Mouse (Mus musculus) heart, postnatal 0 days (tissue): ENCODE measurements around the gene Mff.

ENCODE experiments used
- CTCF ChIP-seq: IDR thresholded peaks from 2 replicates; pipeline ENCODE4 v1.5.1; 2016; ENCODE audit warnings: antibody characterized with exemption, control low read depth, low read depth
- EP300 ChIP-seq: IDR thresholded peaks from 2 replicates; pipeline ENCODE4 v1.6.1; 2016; ENCODE audit warnings: antibody characterized with exemption, low read depth

- no peak for TF ChIP-seq CTCF
- TF ChIP-seq EP300: no peak
Observed at GRCm38 (mm10) chr1:82766227-82766626, 41.5 kb downstream of the Mff start.
